Mouse (Mus musculus) testis, adult 2 months (tissue): ENCODE measurements around the gene Ydjc. TPM values are rescaled to one million over a fixed set of nuclear protein-coding genes. Genes with fewer than 3 reads are reported as not detected.
A peak's percentile ranks its signal among the peaks of the same experiment; 100 is the strongest.
"Not testable (repeated sequence)": the region's sequence is repeated elsewhere in the genome, so short reads cannot be mapped to it uniquely, and the experiment has no call there.

Experiments used
- H3K27ac ChIP-seq: fragments of 200-500 bp; 2 replicates; pipeline ENCODE4 v1.5.1; 2012; ENCODE audit warnings: low read depth, low read length; ENCODE audit not compliant: control insufficient read depth, insufficient read depth
- H3K27me3 ChIP-seq: fragments of 200-500 bp; 2 replicates; pipeline ENCODE4 v1.6.1; 2012; ENCODE audit warnings: mild to moderate bottlenecking, low read length, moderate library complexity; ENCODE audit not compliant: control insufficient read depth, insufficient read depth
- H3K36me3 ChIP-seq: fragments of 200-500 bp; 2 replicates; pipeline ENCODE4 v1.6.1; 2012; ENCODE audit warnings: mild to moderate bottlenecking, low read length; ENCODE audit not compliant: control insufficient read depth, insufficient read depth
- H3K4me1 ChIP-seq: fragments of 200-500 bp; 2 replicates; pipeline ENCODE4 v1.6.1; 2012; ENCODE audit warnings: low read length; ENCODE audit not compliant: control insufficient read depth, insufficient read depth
- H3K4me3 ChIP-seq: fragments of 200-500 bp; 2 replicates; pipeline ENCODE4 v1.5.1; 2012; ENCODE audit warnings: low read depth, mild to moderate bottlenecking, low read length, moderate library complexity, mixed read lengths; ENCODE audit not compliant: control insufficient read depth
- CTCF ChIP-seq: fragments of 200-500 bp; IDR thresholded peaks from 2 replicates; pipeline ENCODE4 v1.5.1; 2012; ENCODE audit warnings: low read depth, mild to moderate bottlenecking, inconsistent platforms, low read length, moderate library complexity; ENCODE audit not compliant: control insufficient read depth, insufficient read depth, insufficient replicate concordance
- POLR2A ChIP-seq: fragments of 200-500 bp; IDR thresholded peaks from 2 replicates; pipeline ENCODE4 v1.6.1; 2012; ENCODE audit warnings: low read depth, mild to moderate bottlenecking, inconsistent platforms, low read length, moderate library complexity; ENCODE audit not compliant: control insufficient read depth
- polyA plus RNA-seq: library from polyadenylated mRNA; depleted of rRNA; stranded (reverse); fragments of >200 nt; gene quantifications from 2 replicates; pipeline ENCODE4 v1.2.3, GENCODE M21; 2012

Gene Ydjc
- polyA plus RNA-seq, 1 experiment: 51.5 TPM

DNA sequence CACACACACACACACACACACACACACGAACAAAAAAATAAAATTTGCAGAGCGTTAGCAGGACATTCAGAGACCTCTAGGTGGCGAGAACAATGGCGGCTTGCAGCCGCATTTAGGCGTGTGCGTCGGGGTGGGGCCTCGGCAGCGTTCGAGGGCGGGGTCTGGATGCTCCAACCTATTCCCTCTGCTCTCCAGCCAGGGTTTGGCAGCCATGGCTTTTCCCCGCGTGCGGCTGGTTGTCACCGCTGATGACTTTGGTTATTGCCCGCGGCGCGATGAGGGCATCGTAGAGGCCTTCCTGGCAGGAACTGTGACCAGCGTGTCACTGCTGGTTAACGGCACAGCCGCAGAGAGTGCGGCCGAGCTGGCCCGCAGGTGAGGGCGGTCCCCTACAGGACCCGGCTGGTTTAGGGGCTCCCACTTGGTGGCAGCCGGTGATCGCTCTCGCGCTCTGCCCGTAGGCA is 2.4 kb downstream of the Ydjc start, which contains the start of gene Ccdc116:
Ccdc116 (minus strand) TSS at position 458 of the 464 bp plus-strand sequence.
- TF ChIP-seq POLR2A: 0 out of 2 replicates have a peak, but pooled peaks have one; percentile 6
- TF ChIP-seq CTCF: peak; percentile 22; the same call in 1 of the 2 replicates
- Histone ChIP-seq H3K4me1 (peaks cover 5% of the 10 kb centered on the region), H3K27me3 (no peaks in the 10 kb centered on the region), H3K4me3 (peak within 1 kb of the TSS; percentile 84), H3K36me3 (no peaks in the 10 kb centered on the region), H3K27ac (peak within 1 kb of the TSS; percentile 76)

DNA sequence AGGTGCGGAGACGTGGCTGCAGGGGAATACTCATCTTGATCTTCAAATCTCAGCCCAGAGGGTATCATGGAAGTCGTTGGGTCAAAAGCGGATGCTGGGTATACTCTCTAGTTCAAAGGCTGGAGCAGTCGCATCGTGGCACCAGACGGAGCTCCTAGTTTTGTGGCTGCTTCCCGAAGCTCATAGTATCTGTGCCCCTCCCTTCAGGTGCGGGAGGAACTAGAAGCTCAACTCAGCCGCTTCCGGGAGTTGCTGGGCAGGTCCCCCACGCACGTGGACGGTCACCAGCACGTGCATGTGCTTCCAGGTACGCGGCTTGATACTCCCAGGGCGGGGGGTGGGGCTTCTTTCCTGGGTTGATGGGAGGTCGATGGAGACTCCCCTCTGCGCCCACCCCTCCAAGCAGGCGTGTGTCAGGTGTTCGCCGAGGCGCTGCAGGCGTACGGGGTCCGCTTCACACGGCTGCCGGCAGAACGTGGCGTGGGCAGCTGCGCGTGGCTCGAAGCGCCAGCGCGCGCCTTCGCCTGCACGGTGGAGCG is 3.0 kb downstream of the Ydjc start:
- no peaks in the 10 kb centered on the region for H3K36me3 ChIP-seq
- H3K4me1 ChIP-seq: peaks cover 5% of the 10 kb centered on the region
- no peaks in the 10 kb centered on the region for H3K27me3 ChIP-seq
- peak overlapping the region; percentile 76 for H3K27ac ChIP-seq
- TF ChIP-seq CTCF: no peak
- TF ChIP-seq POLR2A: 0 out of 2 replicates have a peak, but pooled peaks have one; percentile 18
- peak overlapping the region; percentile 84 for H3K4me3 ChIP-seq

DNA sequence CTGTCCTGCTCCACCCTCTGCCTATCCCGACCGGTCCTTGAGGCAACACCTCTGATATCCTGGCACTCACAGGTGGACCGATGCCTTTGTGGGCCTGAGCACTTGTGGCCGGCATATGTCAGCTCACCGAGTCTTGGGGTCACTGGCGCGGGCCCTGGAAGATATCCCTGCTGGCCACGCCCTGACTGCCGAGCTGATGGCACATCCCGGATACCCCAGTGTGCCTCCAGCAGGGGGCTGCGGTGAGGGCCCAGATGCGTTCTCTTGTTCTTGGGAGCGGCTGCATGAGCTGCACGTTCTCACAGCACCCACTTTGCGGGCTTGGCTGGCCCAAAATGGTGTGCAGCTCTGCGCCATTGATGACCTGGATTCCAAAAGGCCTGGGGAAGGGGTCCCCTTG is 3.7 kb downstream of the Ydjc start:
- TF ChIP-seq POLR2A: no peak
- TF ChIP-seq CTCF: no peak
- Histone ChIP-seq H3K36me3 (no peaks in the 10 kb centered on the region), H3K4me3 (peak overlapping the region; percentile 84), H3K27ac (no peak overlapping the region), H3K27me3 (no peaks in the 10 kb centered on the region), H3K4me1 (peaks cover 5% of the 10 kb centered on the region)

DNA sequence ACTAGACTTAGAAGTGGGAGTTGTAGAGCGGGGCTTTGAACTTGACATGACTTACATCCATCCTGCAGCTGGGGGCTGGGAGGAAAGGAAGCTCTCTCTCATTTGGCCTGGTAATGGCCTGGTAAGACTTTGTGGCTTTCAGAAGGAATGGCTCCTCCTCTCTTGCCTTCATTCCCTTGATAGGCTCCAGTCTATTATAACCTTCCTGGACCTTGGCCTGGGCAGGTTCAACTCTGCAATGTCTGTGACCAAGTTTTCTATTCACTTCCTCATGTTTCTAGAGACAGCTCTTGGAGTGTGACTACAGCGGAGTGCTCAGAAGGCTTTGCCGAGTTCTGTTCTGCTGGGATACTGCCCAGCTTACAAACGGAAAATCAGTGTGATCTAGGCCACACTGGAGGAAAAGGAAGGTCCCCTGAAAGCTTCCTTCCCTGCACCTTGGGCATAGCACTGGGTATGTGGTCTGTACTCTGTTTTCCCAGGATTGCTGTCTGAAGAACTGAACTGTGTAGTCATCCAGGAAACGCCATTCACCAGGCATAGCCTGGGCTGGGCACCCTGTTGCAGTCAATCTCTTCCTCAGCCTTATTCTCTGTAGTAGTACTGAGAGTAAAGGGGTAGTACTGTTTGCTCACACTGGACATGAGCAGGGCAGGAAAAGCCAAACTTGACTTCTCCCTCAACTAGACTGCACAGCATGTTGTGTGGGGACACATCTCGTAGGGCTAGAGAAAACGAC is 6.3 kb downstream of the Ydjc start:
- no peak for TF ChIP-seq POLR2A
- no peak for TF ChIP-seq CTCF
- Histone ChIP-seq H3K36me3 (peaks cover 1% of the 10 kb centered on the region), H3K4me3 (no peak overlapping the region), H3K4me1 (peaks cover 5% of the 10 kb centered on the region), H3K27me3 (no peaks in the 10 kb centered on the region), H3K27ac (no peak overlapping the region)

DNA sequence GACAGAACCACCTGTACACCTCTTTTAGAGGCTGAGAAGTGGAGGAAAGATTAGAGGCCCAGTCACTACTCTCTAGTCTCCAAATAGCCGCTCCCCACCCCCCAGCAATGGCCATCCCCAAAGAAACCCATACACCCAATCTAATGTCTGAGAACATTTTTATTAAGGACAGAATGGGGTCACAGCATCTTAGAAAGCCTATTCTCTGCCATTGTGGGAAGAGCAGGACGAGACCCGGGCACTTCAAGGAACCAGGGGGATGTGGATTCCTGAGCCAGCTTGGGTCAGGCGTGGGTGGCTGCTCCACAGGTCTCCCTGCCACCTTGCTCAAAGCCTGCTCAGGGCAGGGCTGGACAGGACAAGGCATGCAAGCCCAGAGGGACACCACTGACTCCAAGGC is 7.5 kb downstream of the Ydjc start:
- no peak for TF ChIP-seq POLR2A
- TF ChIP-seq CTCF: no peak
- peaks cover 1% of the 10 kb centered on the region for H3K36me3 ChIP-seq
- peaks cover 5% of the 10 kb centered on the region for H3K4me1 ChIP-seq
- no peak overlapping the region for H3K4me3 ChIP-seq
- H3K27me3 ChIP-seq: no peaks in the 10 kb centered on the region
- H3K27ac ChIP-seq: no peak overlapping the region

DNA sequence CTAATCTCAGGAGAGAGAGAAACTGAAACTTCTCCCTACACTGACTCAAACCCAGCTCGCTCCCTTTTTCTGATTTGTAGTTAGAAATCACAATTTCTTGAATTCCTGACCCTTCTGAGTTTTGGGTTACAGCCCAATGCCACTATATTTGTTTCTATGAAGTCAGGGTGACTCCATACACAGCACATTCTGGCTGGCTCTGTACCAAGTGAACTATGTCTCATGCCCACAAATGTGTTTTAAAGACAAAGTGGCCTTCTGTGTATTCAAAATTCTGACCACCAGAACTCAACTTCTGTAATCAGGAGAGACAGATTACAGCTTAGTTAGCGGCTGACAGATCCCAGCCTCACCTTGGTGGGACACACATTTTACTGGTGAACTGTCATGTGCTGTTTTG is 9.9 kb downstream of the Ydjc start:
- Histone ChIP-seq H3K4me1 (no peaks in the 10 kb centered on the region), H3K36me3 (peaks cover 1% of the 10 kb centered on the region), H3K27me3 (no peaks in the 10 kb centered on the region), H3K4me3 (no peak overlapping the region), H3K27ac (no peak overlapping the region)
- TF ChIP-seq POLR2A: no peak
- TF ChIP-seq CTCF: no peak

DNA sequence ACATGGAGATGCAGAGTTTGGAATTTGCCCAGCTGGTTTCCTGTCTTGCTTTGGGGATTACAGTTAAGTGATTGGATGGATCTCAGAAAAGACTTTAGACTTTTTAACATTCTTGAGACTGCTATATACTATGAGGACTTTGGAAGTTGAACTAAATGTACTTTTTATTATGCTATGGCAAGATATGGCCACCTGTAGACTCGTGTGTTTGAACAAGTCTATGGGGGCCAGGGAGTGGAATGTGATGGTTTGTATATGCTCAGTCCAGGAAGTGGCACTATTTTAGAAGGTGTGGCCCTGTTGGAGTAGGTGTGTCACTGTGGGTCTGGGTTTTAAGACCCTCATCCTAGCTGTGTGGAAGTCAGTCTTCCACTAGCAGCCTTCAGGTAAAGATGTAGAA is 21.1 kb downstream of the Ydjc start:
- H3K4me1 ChIP-seq, H3K4me3 ChIP-seq, H3K36me3 ChIP-seq, H3K27ac ChIP-seq, H3K27me3 ChIP-seq: not testable (repeated sequence)

DNA sequence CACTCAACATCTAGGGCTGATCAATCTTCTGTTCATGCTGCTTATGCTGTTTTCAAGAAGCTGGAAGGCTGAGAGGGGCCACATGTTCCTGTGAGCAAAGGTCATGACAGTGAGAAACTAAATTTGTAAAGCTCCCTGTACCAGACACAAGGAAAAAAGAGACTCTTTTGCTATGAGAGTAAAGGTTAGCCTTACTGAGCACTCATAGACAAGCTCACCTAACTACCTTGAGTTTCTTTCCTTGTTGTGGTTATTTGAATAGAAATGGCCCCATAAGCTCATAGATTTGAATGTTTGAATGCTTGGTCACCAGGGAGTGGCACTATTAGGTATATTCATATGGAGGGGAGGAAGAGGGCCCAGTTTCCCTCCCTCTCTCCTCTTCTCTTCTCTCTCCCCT is 22.8 kb downstream of the Ydjc start:
- Histone ChIP-seq H3K4me1 (no peaks in the 10 kb centered on the region), H3K27me3 (no peaks in the 10 kb centered on the region), H3K36me3 (no peaks in the 10 kb centered on the region; the same call in 1 of the 2 replicates), H3K27ac (no peak overlapping the region), H3K4me3 (no peak overlapping the region)
- TF ChIP-seq POLR2A: no peak
- no peak for TF ChIP-seq CTCF
